7 mouse cellular contexts compared by ENCODE assay signal in genomic region chr12:112628928-112629721, GRCm38 (mm10). TPM values are rescaled to one million over a fixed set of nuclear protein-coding genes. Genes with fewer than 3 reads are reported as not detected.
A peak's percentile ranks its signal among the peaks of the same experiment; 100 is the strongest.
DNase-seq lines count a peak whose midpoint lies in the region; ATAC-seq and TF ChIP-seq lines count a peak whose summit lies in the region.

No protein-coding gene starts in this region.

- no peaks in the 10 kb centered on the region for H3K27me3 ChIP-seq in heart, adult 2 months (ENCODE audit: control insufficient read depth, insufficient read depth, low read length)
- no peaks in the 10 kb centered on the region for H3K27me3 ChIP-seq in lung, postnatal 0 days (replicated peaks; ENCODE audit: insufficient read depth, low read length)

- H3K4me2 ChIP-seq in lung, postnatal 0 days (replicated peaks; ENCODE audit: low read depth, low read length), result peak overlapping the region; percentile 48

- TF ChIP-seq EP300 in heart, adult 2 months (IDR thresholded peaks at IDR 0.05; ENCODE audit: insufficient read depth, low read depth, low read length), result peak; percentile 92; the same call in 1 of the 2 replicates
- TF ChIP-seq EP300 in lung, postnatal 0 days (IDR thresholded peaks at IDR 0.05), result peak; percentile 94

- no peaks in the 10 kb centered on the region for H3K36me3 ChIP-seq in ES-E14 (ENCODE audit: control insufficient read depth, insufficient read depth, low read length, poor library complexity, severe bottlenecking)
- no peaks in the 10 kb centered on the region for H3K36me3 ChIP-seq in heart, adult 2 months (ENCODE audit: control insufficient read depth, insufficient read depth, low read length)
- H3K36me3 ChIP-seq in lung, postnatal 0 days (ENCODE audit: insufficient read depth, low read length), result no peaks in the 10 kb centered on the region

- peak overlapping the region in 1 of 2 experiments; percentile 8; a peak in 2 of 4 replicates for H3K4me3 ChIP-seq in ES-E14 (ENCODE audit: insufficient read depth in 1 of 2, low read depth in 1 of 2, low read length in 2 of 2, poor library complexity in 1 of 2, severe bottlenecking in 1 of 2)
- peak overlapping the region; percentile 39 for H3K4me3 ChIP-seq in heart, adult 2 months
- H3K4me3 ChIP-seq in lung, postnatal 0 days (ENCODE audit: low read depth, low read length), result no peak overlapping the region
- H3K4me3 ChIP-seq in olfactory bulb, adult 2 months (ENCODE audit: insufficient read depth, low read depth, low read length), result no peak overlapping the region

- intact Hi-C loops in heart, adult 2 months (cut with DNase I), result no loop called here

- H3K9ac ChIP-seq in ES-E14 (ENCODE audit: insufficient read depth, low read depth, low read length, poor library complexity, severe bottlenecking), result peak overlapping the region; percentile 59; the same call in 1 of the 2 replicates
- peak overlapping the region; percentile 35 for H3K9ac ChIP-seq in heart, adult 2 months (ENCODE audit: low read depth, low read length)
- no peak overlapping the region for H3K9ac ChIP-seq in lung, postnatal 0 days (replicated peaks; ENCODE audit: low read depth)

- DNase-seq in A20 (ENCODE audit: low read depth, low spot score) (peak; percentile 48), ES-E14 (ENCODE audit: low read depth, low spot score) (peak; percentile 82)
- peak; percentile 67 to 81 for DNase-seq in heart, adult 2 months
- DNase-seq in kidney, adult 9 months, result peak; percentile 42
- DNase-seq in lung, postnatal 0 days (ENCODE audit: low spot score), result peak; percentile 96

- 13% methylated on average over 19 of the region's 19 CpGs for WGBS in heart, adult 2 months
- WGBS in lung, postnatal 0 days, result 15% methylated on average over 19 of the region's 19 CpGs
- WGBS in olfactory bulb, adult 2 months, result 19% methylated on average over 19 of the region's 19 CpGs

- H3K79me2 ChIP-seq in heart, adult 2 months (replicated peaks; ENCODE audit: control insufficient read depth, insufficient read depth, low read length), result no peaks in the 10 kb centered on the region

- peaks cover 0 to 22% of the 10 kb centered on the region in 2 experiments; a peak in 2 of 4 replicates for H3K4me1 ChIP-seq in ES-E14 (ENCODE audit: control insufficient read depth in 2 of 2, insufficient read depth in 2 of 2, low read length in 2 of 2, poor library complexity in 1 of 2)
- peaks cover 14% of the 10 kb centered on the region for H3K4me1 ChIP-seq in heart, adult 2 months (ENCODE audit: control insufficient read depth, insufficient read depth, low read length)
- H3K4me1 ChIP-seq in lung, postnatal 0 days (ENCODE audit: insufficient read depth, low read depth, low read length), result peaks cover 21% of the 10 kb centered on the region
- peaks cover 15% of the 10 kb centered on the region for H3K4me1 ChIP-seq in olfactory bulb, adult 2 months (ENCODE audit: control insufficient read depth, insufficient read depth, low read length)

- no peak overlapping the region for H3K27ac ChIP-seq in ES-E14 (ENCODE audit: insufficient read depth, low read depth, low read length, poor library complexity, severe bottlenecking)
- peak overlapping the region; percentile 90 for H3K27ac ChIP-seq in heart, adult 2 months
- H3K27ac ChIP-seq in lung, postnatal 0 days (ENCODE audit: low read length), result peak overlapping the region; percentile 85
- H3K27ac ChIP-seq in olfactory bulb, adult 2 months (ENCODE audit: insufficient read depth, low read depth, low read length), result peak overlapping the region; percentile 5; the same call in 1 of the 2 replicates

- TF ChIP-seq CTCF in heart, adult 2 months (IDR thresholded peaks at IDR 0.05), result no peak
- TF ChIP-seq CTCF in lung, postnatal 0 days (IDR thresholded peaks at IDR 0.05), result 0 out of 2 replicates have a peak, but pooled peaks have one; percentile 1
- TF ChIP-seq CTCF in olfactory bulb, adult 2 months (IDR thresholded peaks at IDR 0.05; ENCODE audit: insufficient read depth, low read depth, low read length), result no peak

- no peaks in the 10 kb centered on the region for H3K9me3 ChIP-seq in ES-E14 (ENCODE audit: control insufficient read depth, insufficient read depth, low read depth, low read length)
- H3K9me3 ChIP-seq in lung, postnatal 0 days (ENCODE audit: low read length), result no peaks in the 10 kb centered on the region

- peak; percentile 73 for ATAC-seq in common myeloid progenitor, adult 5-6 weeks (replicated peaks; ENCODE audit: low read depth, poor library complexity, severe bottlenecking)
- ATAC-seq in lung, postnatal 0 days, result peak; percentile 80

- in situ Hi-C loops in ES-E14 (cut with MboI; ENCODE audit: low sequenced_read_pairs in 2 of 2, unreplicated experiment in 2 of 2), result no loop called here

- TF ChIP-seq POLR2A in heart, adult 2 months (IDR thresholded peaks at IDR 0.05; ENCODE audit: insufficient read depth, low read depth, low read length), result peak; percentile 65; the same call in 1 of the 2 replicates
- TF ChIP-seq POLR2A in olfactory bulb, adult 2 months (IDR thresholded peaks at IDR 0.05; ENCODE audit: insufficient read depth, low read depth, low read length), result 0 out of 2 replicates have a peak, but pooled peaks have one; percentile 14

TF ChIP-seq in ES-E14, 5 proteins besides CTCF, POLR2A, EP300 and RAD21:
- TF ChIP-seq MAFK (IDR thresholded peaks at IDR 0.05; ENCODE audit: insufficient read depth, low read depth, low read length) (no peak), ZC3H11A (IDR thresholded peaks at IDR 0.05; ENCODE audit: borderline replicate concordance, low read depth, low read length) (no peak), HCFC1 (IDR thresholded peaks at IDR 0.05; ENCODE audit: borderline replicate concordance, insufficient read depth, low read length) (no peak), CHD2 (IDR thresholded peaks at IDR 0.05; ENCODE audit: low read depth, low read length) (no peak), ZNF384 (IDR thresholded peaks at IDR 0.05; ENCODE audit: low read depth, low read length) (no peak)

RNA-seq across cellular contexts. Expression of gene Adssl1, which starts 9.3 kb away (rescaled TPM):
- 2.0 and 2.4 TPM in 2 replicates for total RNA-seq in ES-E14 (2012; rRNA removed)
- total RNA-seq in common myeloid progenitor, adult 5-6 weeks (2017), result 33.6 and 35.4 TPM in 2 replicates
- total RNA-seq in heart, adult 2 months (2021), result 100 to 1,000 TPM; 150 to 173 TPM
- polyA plus RNA-seq in heart, adult 2 months (2012; rRNA removed), result 85.2 and 98.2 TPM in 2 replicates
- polyA plus RNA-seq in lung, postnatal 0 days (2015; fragmentation: Nextera tagmentation; extraction: Ambion mirVana), result 29.9 and 43.0 TPM in 2 replicates
- not detected in 2 replicates for polyA plus RNA-seq in olfactory bulb, adult 2 months (2012; ENCODE audit: insufficient read depth, insufficient read length, low replicate concordance, missing spikeins)

RNA-seq across cellular contexts. Expression of gene Siva1, which starts 15.4 kb away (rescaled TPM):
- 301 and 355 TPM in 2 replicates for total RNA-seq in ES-E14 (2012; rRNA removed)
- 198 and 209 TPM in 2 replicates for total RNA-seq in common myeloid progenitor, adult 5-6 weeks (2017)
- 10 to 100 TPM; 32.0 to 38.7 TPM for total RNA-seq in heart, adult 2 months (2021)
- polyA plus RNA-seq in heart, adult 2 months (2012; rRNA removed), result 38.4 and 39.4 TPM in 2 replicates
- polyA plus RNA-seq in lung, postnatal 0 days (2015; fragmentation: Nextera tagmentation; extraction: Ambion mirVana), result 130 and 152 TPM in 2 replicates
- polyA plus RNA-seq in olfactory bulb, adult 2 months (2012; ENCODE audit: insufficient read depth, insufficient read length, low replicate concordance, missing spikeins), result not detected in 2 replicates

RNA-seq across cellular contexts. Expression of gene Inf2, which starts 40.5 kb away (rescaled TPM):
- 17.8 and 21.0 TPM in 2 replicates for total RNA-seq in ES-E14 (2012; rRNA removed)
- total RNA-seq in common myeloid progenitor, adult 5-6 weeks (2017), result 4.8 and 7.0 TPM in 2 replicates
- total RNA-seq in heart, adult 2 months (2021), result 10 to 100 TPM; 15.0 to 17.3 TPM
- 11.7 and 12.7 TPM in 2 replicates for polyA plus RNA-seq in heart, adult 2 months (2012; rRNA removed)
- polyA plus RNA-seq in lung, postnatal 0 days (2015; fragmentation: Nextera tagmentation; extraction: Ambion mirVana), result 4.9 and 5.2 TPM in 2 replicates
- polyA plus RNA-seq in olfactory bulb, adult 2 months (2012; ENCODE audit: insufficient read depth, insufficient read length, low replicate concordance, missing spikeins), result not detected in 2 replicates

RNA-seq across cellular contexts. Expression of gene Akt1, which starts 45.6 kb away (rescaled TPM):
- 44.1 and 58.9 TPM in 2 replicates for total RNA-seq in ES-E14 (2012; rRNA removed)
- 79.1 and 95.3 TPM in 2 replicates for total RNA-seq in common myeloid progenitor, adult 5-6 weeks (2017)
- total RNA-seq in heart, adult 2 months (2021), result 100 to 1,000 TPM; 189 to 207 TPM
- polyA plus RNA-seq in heart, adult 2 months (2012; rRNA removed), result 148 and 149 TPM in 2 replicates
- polyA plus RNA-seq in lung, postnatal 0 days (2015; fragmentation: Nextera tagmentation; extraction: Ambion mirVana), result 78.8 and 91.3 TPM in 2 replicates
- polyA plus RNA-seq in olfactory bulb, adult 2 months (2012; ENCODE audit: insufficient read depth, insufficient read length, low replicate concordance, missing spikeins), result not detected in 2 replicates

RNA-seq across cellular contexts. Expression of gene Zbtb42, which starts 49.5 kb away (rescaled TPM):
- total RNA-seq in ES-E14 (2012; rRNA removed), result 1.3 and 1.8 TPM in 2 replicates
- total RNA-seq in common myeloid progenitor, adult 5-6 weeks (2017), result 0.27 and 0.87 TPM in 2 replicates
- total RNA-seq in heart, adult 2 months (2021), result 1 to 10 TPM; 4.4 to 5.9 TPM
- polyA plus RNA-seq in heart, adult 2 months (2012; rRNA removed), result 9.5 and 13.6 TPM in 2 replicates
- polyA plus RNA-seq in lung, postnatal 0 days (2015; fragmentation: Nextera tagmentation; extraction: Ambion mirVana), result 14.0 and 14.6 TPM in 2 replicates
- polyA plus RNA-seq in olfactory bulb, adult 2 months (2012; ENCODE audit: insufficient read depth, insufficient read length, low replicate concordance, missing spikeins), result not detected in 2 replicates

Comparison
In these comparisons a context has a peak if more than half of its experiments do, and no peak if none do; other contexts are left out.
1. DNase-seq: peak in every context shown above with its lines; median percentile 96 in lung, postnatal 0 days; 82 in ES-E14; 74 in heart, adult 2 months; 48 in A20; 42 in kidney, adult 9 months.
2. RNA of gene Adssl1, which starts 9.3 kb away (total RNA-seq): 150 to 173 TPM in heart, adult 2 months and 33.6 to 35.4 TPM in common myeloid progenitor, adult 5-6 weeks; 2.0 to 2.4 TPM in ES-E14; every median in the first group is over 10 times any median in the second.